Mouse (Mus musculus) forebrain, embryonic 11.5 days (tissue): Measurements from ENCODE around the gene Olfr541. TPM values are rescaled to one million over a fixed set of nuclear protein-coding genes. Genes with fewer than 3 reads are reported as not detected.

Source experiments
- polyA plus RNA-seq: library from polyadenylated mRNA; unstranded; fragments of >200 nt; fragmentation: Nextera tagmentation; extraction: Ambion mirVana; gene quantifications from 2 replicates; pipeline ENCODE4 v1.2.1, GENCODE M21; 2014

Olfr541 gene
- polyA plus RNA-seq, 1 experiment from 2014 or later: not detected

Other genes starting within 250 kb of the Olfr541 start
- not detected in 2 replicates for gene Olfr533, start 233.9 kb upstream of the Olfr541 start, polyA plus RNA-seq
- gene Olfr535, start 213.1 kb upstream of the Olfr541 start, polyA plus RNA-seq: not detected in 2 replicates
- not detected in 2 replicates for gene Olfr536, start 189.9 kb upstream of the Olfr541 start, polyA plus RNA-seq
- gene Olfr538, start 129.4 kb upstream of the Olfr541 start, polyA plus RNA-seq: not detected in 2 replicates
- 0.03 TPM in 1 of 2 replicates, not detected in the other for gene Olfr46, start 96.0 kb upstream of the Olfr541 start, polyA plus RNA-seq
- gene Olfr61, start 68.3 kb upstream of the Olfr541 start, polyA plus RNA-seq: not detected in 2 replicates
- not detected in 2 replicates for gene Olfr53, start 50.8 kb upstream of the Olfr541 start, polyA plus RNA-seq
- gene Olfr539, start 37.3 kb upstream of the Olfr541 start, polyA plus RNA-seq: not detected in 2 replicates
- gene Olfr45, start 15.3 kb upstream of the Olfr541 start, polyA plus RNA-seq: not detected in 2 replicates
- not detected in 2 replicates for gene Cyp2e1, start 66.5 kb downstream of the Olfr541 start, polyA plus RNA-seq
- gene Syce1, start 90.6 kb downstream of the Olfr541 start, polyA plus RNA-seq: not detected in 2 replicates
- gene Zfp941, start 124.9 kb downstream of the Olfr541 start, polyA plus RNA-seq: 4.6 and 5.2 TPM in 2 replicates
- 0.48 TPM in 1 of 2 replicates, not detected in the other for gene Urah, start 137.8 kb downstream of the Olfr541 start, polyA plus RNA-seq
- not detected in 2 replicates for gene Scgb1c1, start 148.3 kb downstream of the Olfr541 start, polyA plus RNA-seq
- not detected in 2 replicates for gene Odf3, start 150.5 kb downstream of the Olfr541 start, polyA plus RNA-seq
- not detected in 2 replicates for gene Gm45785, start 159.1 kb downstream of the Olfr541 start, polyA plus RNA-seq
- gene Ric8a, start 159.7 kb downstream of the Olfr541 start, polyA plus RNA-seq: 57.2 and 63.0 TPM in 2 replicates
- gene Bet1l, start 160.3 kb downstream of the Olfr541 start, polyA plus RNA-seq: 27.2 and 29.1 TPM in 2 replicates
- 242 and 244 TPM in 2 replicates for gene Psmd13, start 184.7 kb downstream of the Olfr541 start, polyA plus RNA-seq
- 24.3 and 25.2 TPM in 2 replicates for gene Sirt3, start 185.0 kb downstream of the Olfr541 start, polyA plus RNA-seq
- gene Cox8b, start 203.2 kb downstream of the Olfr541 start, polyA plus RNA-seq: not detected in 2 replicates
- gene Nlrp6, start 223.6 kb downstream of the Olfr541 start, polyA plus RNA-seq: 0.11 and 0.37 TPM in 2 replicates
- gene Pgghg, start 244.1 kb downstream of the Olfr541 start, polyA plus RNA-seq: 15.8 and 16.1 TPM in 2 replicates